Mouse (Mus musculus) hindbrain, embryonic 11.5 days (tissue): ENCODE measurements around the gene Rab6a. TPM values are rescaled to one million over a fixed set of nuclear protein-coding genes. Genes with fewer than 3 reads are reported as not detected.

Source experiments
- ATAC-seq: fragments of 200-750 bp; cut with Nextera tagmentation; 2 replicates; pipeline ENCODE4 v1.8.0; 2017; ENCODE audit warnings: mild to moderate bottlenecking, moderate TSS enrichment, moderate library complexity; ENCODE audit not compliant: low FRiP score
- DNase-seq: peaks from one replicate; pipeline ENCODE4 v3.0.0-alpha.2; 2015; ENCODE audit warnings: low spot score
- H3K27ac ChIP-seq: fragments of 300-500 bp; sonication (generic); 2 replicates; pipeline ENCODE4 v1.5.1; 2014; ENCODE audit warnings: mild to moderate bottlenecking, low read depth, low read length
- H3K27me3 ChIP-seq: fragments of 300-500 bp; sonication (generic); 2 replicates; pipeline ENCODE4 v1.6.1; 2014; ENCODE audit warnings: mild to moderate bottlenecking, low read length, moderate library complexity, mixed read lengths; ENCODE audit not compliant: control insufficient read depth, insufficient read depth
- H3K36me3 ChIP-seq: fragments of 300-500 bp; sonication (generic); 2 replicates; pipeline ENCODE4 v1.6.1; 2014; ENCODE audit warnings: mild to moderate bottlenecking, low read length, moderate library complexity, mixed read lengths; ENCODE audit not compliant: control insufficient read depth, insufficient read depth
- H3K4me1 ChIP-seq: fragments of 300-500 bp; sonication (generic); replicated peaks from 2 replicates; pipeline ENCODE4 v1.6.1; 2014; ENCODE audit warnings: low read length, mixed read lengths; ENCODE audit not compliant: control insufficient read depth, insufficient read depth
- H3K4me2 ChIP-seq: fragments of 300-500 bp; sonication (generic); replicated peaks from 2 replicates; pipeline ENCODE4 v1.6.1; 2014; ENCODE audit warnings: mild to moderate bottlenecking, low read depth, low read length
- H3K4me3 ChIP-seq: fragments of 300-500 bp; sonication (generic); 2 replicates; pipeline ENCODE4 v1.5.1; 2014; ENCODE audit warnings: low read depth, low read length
- H3K9ac ChIP-seq: fragments of 300-500 bp; sonication (generic); 2 replicates; pipeline ENCODE4 v1.6.1; 2014; ENCODE audit warnings: low read depth, low read length
- H3K9me3 ChIP-seq: fragments of 300-500 bp; sonication (generic); 2 replicates; pipeline ENCODE4 v1.6.1; 2016; ENCODE audit warnings: low read length; ENCODE audit not compliant: control insufficient read depth
- WGBS: fragments of 180-500 bp; shearing (Covaris S2); extraction: QIAGEN DNeasy Blood & Tissue Kit; methylation state at CpG from one replicate; pipeline ENCODE4 v1.1.7; 2014; 5-methylcytosine and 5-hydroxymethylcytosine counted together
- polyA plus RNA-seq: library from polyadenylated mRNA; unstranded; fragments of >200 nt; fragmentation: Nextera tagmentation; extraction: Ambion mirVana; gene quantifications from 2 replicates; pipeline ENCODE4 v1.2.1, GENCODE M21; 2014

The Rab6a gene
- polyA plus RNA-seq, 1 experiment from 2014 or later: 192 TPM

DNA sequence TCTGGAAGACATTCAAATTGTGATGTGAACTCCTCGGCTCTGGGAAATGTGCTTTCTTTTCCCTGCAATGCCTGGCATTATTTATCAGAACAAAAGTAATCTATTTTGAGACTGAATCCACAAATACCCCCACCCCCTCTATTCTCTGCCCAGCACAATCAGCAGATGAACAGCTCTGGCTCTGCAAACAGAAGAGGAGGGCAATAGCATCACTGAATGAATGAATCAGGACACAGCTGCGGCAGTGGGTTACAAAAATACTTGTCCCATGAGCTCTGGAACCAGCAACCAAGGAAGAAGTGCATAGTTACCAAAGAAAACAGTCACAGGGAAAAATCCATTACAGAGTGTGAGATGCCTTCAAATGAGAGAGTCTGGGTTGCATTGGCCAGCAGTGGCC, 28.4 kb upstream of the Rab6a start:
- no peak overlapping the region for H3K9ac ChIP-seq
- H3K36me3 ChIP-seq: no peaks in the 10 kb centered on the region
- no peak for DNase-seq
- H3K4me2 ChIP-seq: no peak overlapping the region
- 86% methylated on average over 2 of the region's 2 CpGs for WGBS
- no peak overlapping the region for H3K4me3 ChIP-seq
- no peaks in the 10 kb centered on the region for H3K9me3 ChIP-seq
- ATAC-seq: no peak
- H3K27ac ChIP-seq: no peak overlapping the region
- H3K4me1 ChIP-seq: no peaks in the 10 kb centered on the region
- no peaks in the 10 kb centered on the region for H3K27me3 ChIP-seq

DNA sequence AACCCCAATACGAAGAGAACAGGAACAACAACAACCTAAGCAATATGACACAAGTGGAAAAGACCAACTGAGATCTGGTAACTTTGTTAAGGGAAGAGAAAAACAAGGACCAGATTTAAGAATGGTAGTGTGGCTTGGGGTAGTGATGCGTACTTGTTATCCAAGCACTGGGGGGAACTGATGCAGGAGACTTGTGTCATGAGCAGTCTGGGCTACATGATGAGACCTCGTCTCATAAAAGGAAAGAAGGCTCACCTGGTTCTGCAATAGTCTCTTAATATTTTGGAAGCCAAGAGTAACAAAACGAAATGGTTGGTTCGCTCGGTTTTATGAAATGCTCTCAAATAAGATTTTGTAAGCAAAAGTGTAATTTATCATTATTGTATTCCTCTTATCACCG, 25.0 kb upstream of the Rab6a start:
- H3K4me3 ChIP-seq: peak overlapping the region; percentile 49
- WGBS: 41% methylated on average over 7 of the region's 7 CpGs
- no peaks in the 10 kb centered on the region for H3K4me1 ChIP-seq
- H3K9ac ChIP-seq: peak overlapping the region; percentile 85
- no peak for DNase-seq
- no peak overlapping the region for H3K27ac ChIP-seq
- H3K27me3 ChIP-seq: no peaks in the 10 kb centered on the region
- no peaks in the 10 kb centered on the region for H3K36me3 ChIP-seq
- no peaks in the 10 kb centered on the region for H3K9me3 ChIP-seq
- peak overlapping the region; percentile 52 for H3K4me2 ChIP-seq
- no peak for ATAC-seq

DNA sequence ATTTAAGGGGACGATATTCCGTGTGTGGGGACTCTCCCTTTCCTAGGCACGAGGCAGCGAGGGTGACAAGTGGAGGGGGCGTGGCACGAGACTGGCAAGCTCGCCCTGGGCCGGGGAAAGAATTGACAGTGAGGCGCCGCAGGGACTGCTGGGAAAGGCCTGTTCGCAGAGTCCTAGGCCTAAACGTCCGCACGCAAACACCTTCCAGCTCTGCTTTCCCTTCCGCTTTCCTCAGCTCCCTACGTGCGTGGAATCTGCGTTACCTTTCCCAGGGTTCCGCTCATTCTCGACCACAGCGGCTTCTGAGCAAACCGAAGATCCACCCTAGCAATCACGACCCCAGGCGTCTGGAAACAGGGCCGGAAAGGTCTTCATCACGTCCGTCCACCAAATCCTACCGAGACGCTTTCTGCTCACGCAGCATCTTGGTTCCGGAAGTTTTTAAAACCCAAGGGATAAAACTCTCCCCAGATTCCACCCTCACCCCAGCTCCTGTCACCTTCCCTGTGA, 24.4 kb upstream of the Rab6a start:
- ATAC-seq: peak; percentile 89
- under 1% methylated on average over 31 of the region's 31 CpGs for WGBS
- Histone ChIP-seq H3K9ac (peak overlapping the region; percentile 85), H3K27me3 (no peaks in the 10 kb centered on the region), H3K9me3 (no peaks in the 10 kb centered on the region), H3K36me3 (no peaks in the 10 kb centered on the region), H3K4me3 (peak overlapping the region; percentile 49), H3K27ac (peak overlapping the region; percentile 88), H3K4me1 (no peaks in the 10 kb centered on the region), H3K4me2 (peak overlapping the region; percentile 52)
- peak; percentile 93 for DNase-seq

DNA sequence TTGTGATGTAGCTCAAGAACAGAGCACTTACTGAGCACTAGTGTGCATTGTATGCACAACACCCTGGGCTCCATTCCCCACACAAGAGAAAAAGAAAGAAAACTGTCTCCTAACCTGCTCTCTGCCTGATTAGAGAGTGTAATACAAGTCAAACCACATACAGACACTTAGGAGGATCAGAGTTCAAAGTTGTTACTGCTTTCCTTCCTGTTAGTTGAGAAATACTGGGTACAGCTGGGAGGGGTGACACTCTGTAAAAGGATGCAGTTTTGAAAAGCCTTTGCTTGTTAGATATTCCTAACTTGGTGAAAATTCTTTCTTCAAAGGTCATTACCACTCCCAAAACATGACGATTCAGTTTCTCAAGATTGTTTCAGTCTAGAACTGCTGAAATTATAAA, 17.4 kb upstream of the Rab6a start:
- WGBS: 86% methylated on average over 1 of the region's 1 CpGs
- DNase-seq: no peak
- H3K9ac ChIP-seq: no peak overlapping the region
- H3K36me3 ChIP-seq: no peaks in the 10 kb centered on the region
- H3K4me3 ChIP-seq: no peak overlapping the region
- H3K4me2 ChIP-seq: no peak overlapping the region
- H3K27me3 ChIP-seq: no peaks in the 10 kb centered on the region
- no peak overlapping the region for H3K27ac ChIP-seq
- no peaks in the 10 kb centered on the region for H3K4me1 ChIP-seq
- H3K9me3 ChIP-seq: no peaks in the 10 kb centered on the region
- ATAC-seq: no peak

DNA sequence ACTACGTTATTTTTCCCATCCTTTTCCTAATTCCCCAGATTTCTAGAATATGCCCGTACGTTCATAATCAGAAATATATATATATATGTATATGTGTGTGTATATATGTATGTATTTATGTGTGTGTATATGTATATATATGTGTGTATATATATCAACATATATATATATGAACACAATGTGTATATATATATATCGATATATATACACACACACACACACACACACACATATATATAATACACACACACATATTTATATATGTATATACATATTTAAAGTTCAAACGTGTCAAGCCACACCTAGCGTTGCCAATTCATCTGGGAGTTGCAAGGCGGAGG, 16.7 kb upstream of the Rab6a start:
- Histone ChIP-seq H3K27me3 (no peaks in the 10 kb centered on the region), H3K4me2 (peak overlapping the region; percentile 50), H3K9me3 (no peaks in the 10 kb centered on the region), H3K4me3 (peak overlapping the region; percentile 49), H3K9ac (peak overlapping the region; percentile 75), H3K36me3 (no peaks in the 10 kb centered on the region), H3K4me1 (no peaks in the 10 kb centered on the region), H3K27ac (0 out of 2 replicates have a peak overlapping the region, but pooled peaks have one; percentile 65)
- ATAC-seq (no peak), DNase-seq (no peak)
- 48% methylated on average over 7 of the region's 7 CpGs for WGBS

DNA sequence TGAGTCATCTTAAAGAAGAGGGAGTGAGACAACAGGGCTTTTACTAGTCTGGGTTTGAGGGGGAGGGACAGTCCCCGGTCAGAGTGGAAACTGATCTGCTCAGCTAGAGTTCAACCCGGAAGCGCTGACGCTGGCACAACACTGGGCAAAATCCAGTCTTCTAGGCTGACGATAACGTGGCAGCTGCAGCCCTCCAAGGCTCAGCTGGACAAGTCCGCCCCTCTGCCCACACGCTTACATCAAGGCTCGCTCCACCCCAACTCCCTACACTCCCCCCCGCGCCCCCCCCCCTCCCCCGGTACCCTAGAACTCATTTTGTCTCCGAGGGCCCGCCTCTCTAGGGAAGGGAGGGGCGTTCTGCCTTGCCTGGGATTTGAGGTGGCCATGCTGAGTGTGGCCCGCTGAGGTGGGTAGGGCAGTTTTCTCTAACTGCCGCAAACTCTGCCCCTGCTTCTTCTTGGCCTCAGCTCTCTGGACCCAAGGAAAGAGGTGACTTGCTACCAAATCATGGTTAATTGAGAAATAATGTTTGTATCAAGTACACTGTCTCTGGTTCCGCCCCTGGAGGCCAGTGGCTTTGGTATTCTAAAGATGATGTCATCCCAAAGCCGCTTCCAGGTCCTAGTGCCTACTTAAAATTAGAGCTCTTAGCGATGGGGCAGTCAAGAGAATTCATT, 16.2 kb upstream of the Rab6a start:
- Histone ChIP-seq H3K27me3 (no peaks in the 10 kb centered on the region), H3K27ac (peak overlapping the region; percentile 65), H3K4me1 (no peaks in the 10 kb centered on the region), H3K4me2 (peak overlapping the region; percentile 50), H3K9me3 (no peaks in the 10 kb centered on the region), H3K9ac (peak overlapping the region; percentile 75), H3K4me3 (peak overlapping the region; percentile 49), H3K36me3 (no peaks in the 10 kb centered on the region)
- WGBS: 1% methylated on average over 14 of the region's 20 CpGs
- DNase-seq (peak; percentile 79), ATAC-seq (peak; percentile 93)

DNA sequence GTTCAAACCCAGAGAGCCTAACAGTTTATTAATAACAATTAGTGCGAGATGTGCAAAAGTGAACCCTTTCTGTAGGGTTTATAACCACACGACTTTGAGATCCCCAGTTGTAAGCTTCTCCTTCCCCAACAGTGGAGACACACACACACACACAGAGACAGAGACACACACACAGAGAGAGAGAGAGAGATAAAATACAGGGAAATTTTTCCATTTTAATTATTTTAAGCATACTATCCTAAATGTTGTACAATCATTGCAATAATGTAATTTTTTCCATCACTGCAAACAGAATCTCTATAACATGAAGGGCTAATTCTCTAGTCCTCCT, 15.7 kb upstream of the Rab6a start:
- H3K4me1 ChIP-seq: no peaks in the 10 kb centered on the region
- WGBS: 10% methylated on average over 2 of the region's 2 CpGs
- ATAC-seq: no peak

DNA sequence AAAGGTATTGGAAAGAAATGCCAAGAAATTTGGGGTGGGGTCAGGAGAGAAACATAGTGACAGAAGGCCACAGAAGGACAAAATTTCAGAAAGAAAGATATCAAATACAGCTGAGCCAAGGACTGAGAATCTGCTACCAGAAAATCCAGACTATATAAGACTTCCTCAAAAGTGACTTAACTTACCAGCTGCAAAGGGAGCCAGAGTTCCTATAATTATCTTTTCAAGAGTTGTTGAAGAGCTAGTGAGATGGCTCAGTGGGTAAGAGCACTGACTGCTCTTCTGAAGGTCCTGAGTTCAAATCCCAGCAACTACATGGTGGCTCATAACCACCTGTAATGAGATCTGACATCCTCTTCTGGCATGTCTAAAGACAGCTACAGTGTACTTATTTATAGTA, 13.9 kb upstream of the Rab6a start:
- Histone ChIP-seq H3K9me3 (no peaks in the 10 kb centered on the region), H3K4me3 (no peak overlapping the region), H3K4me2 (no peak overlapping the region), H3K27ac (no peak overlapping the region), H3K9ac (no peak overlapping the region), H3K27me3 (no peaks in the 10 kb centered on the region), H3K36me3 (no peaks in the 10 kb centered on the region), H3K4me1 (no peaks in the 10 kb centered on the region)
- ATAC-seq: no peak
- no peak for DNase-seq

More for the DNA sequence above, 15.7 kb upstream of the Rab6a start:
- Histone ChIP-seq H3K4me3 (peak overlapping the region; percentile 49), H3K27ac (no peak overlapping the region; the same call in 1 of the 2 replicates), H3K9me3 (no peaks in the 10 kb centered on the region), H3K9ac (peak overlapping the region; percentile 75), H3K27me3 (no peaks in the 10 kb centered on the region), H3K36me3 (no peaks in the 10 kb centered on the region), H3K4me2 (peak overlapping the region; percentile 50)
- DNase-seq: no peak

DNA sequence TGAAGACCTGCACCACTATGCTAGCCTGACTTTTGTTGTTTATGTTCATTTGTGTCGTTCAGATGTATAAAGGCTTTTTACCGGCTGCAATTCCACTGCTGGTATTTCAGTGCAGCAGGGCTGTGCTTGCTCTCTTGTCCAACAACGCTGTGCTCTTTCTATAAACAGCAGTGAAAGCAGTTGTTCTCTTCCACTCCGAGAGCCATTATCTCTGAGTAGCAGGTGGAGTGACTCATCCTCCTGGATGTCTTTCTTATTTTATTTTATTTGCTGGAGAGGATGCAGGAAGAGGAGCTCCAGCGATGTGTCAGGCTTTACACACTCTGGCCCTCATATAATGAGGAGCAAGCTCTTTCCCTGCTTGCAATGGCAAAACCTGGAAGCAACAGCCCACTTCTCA, 7.0 kb upstream of the Rab6a start:
- no peak for ATAC-seq
- no peaks in the 10 kb centered on the region for H3K36me3 ChIP-seq

More for the DNA sequence above, 7.0 kb upstream of the Rab6a start:
- Histone ChIP-seq H3K4me3 (no peak overlapping the region), H3K4me1 (no peaks in the 10 kb centered on the region), H3K9ac (no peak overlapping the region), H3K27ac (no peak overlapping the region), H3K27me3 (no peaks in the 10 kb centered on the region), H3K9me3 (no peaks in the 10 kb centered on the region), H3K4me2 (no peak overlapping the region)
- WGBS: 85% methylated on average over 5 of the region's 5 CpGs
- DNase-seq: no peak
